Mouse (Mus musculus): ENCODE results near the gene Pon2.
"Not testable (repeated sequence)": the region's sequence is repeated elsewhere in the genome, so short reads cannot be mapped to it uniquely, and the experiment has no call there.

Gene Pon2

DNA sequence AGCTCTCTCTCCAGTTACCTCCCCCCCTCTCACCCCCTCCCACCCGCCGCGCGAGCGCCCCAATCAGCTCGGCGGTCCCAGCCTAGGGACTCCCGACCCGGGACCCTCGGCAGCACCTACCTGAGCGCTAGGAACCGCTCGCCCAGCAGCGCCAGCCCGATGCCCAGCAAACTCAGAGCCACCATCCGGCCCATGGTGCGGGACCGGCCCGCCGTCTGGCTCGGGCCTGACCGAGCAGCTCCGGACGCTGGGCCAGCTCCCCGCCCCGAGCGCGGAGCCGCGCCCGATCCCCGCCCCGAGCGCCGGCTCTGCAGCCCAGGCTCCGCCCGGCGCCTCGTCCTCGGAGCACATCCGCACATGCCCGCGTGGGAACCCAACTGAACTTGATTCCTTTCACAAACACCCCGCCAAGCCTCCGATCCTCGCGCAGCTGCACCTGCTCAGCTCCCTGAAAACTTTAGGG is at the start of gene Pon2:
TSS of gene Pon2 (minus strand) at position 364 of the 463 bp plus-strand sequence.
- DNase-seq (ENCODE audit: low read depth) = peak; percentile 58

DNA sequence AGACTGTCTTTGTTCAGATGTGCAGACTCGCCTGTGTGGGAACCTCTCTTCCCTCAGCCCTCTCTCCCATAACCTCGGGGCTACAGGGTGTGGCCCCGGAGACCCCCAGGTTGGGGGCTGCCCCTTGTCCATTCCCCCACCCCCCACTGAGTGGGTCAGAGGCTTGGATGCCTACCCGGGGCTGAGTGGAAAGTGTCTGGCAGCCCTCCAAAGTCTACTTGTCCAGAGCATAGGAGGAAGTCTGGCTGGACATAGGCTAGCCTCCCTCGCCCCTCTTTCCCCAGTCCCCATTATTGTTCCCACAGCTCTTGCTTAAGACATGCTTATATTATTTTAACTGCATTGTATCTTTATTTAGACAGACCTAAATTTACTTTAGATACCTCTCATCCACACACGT is 46.0 kb upstream of the Pon2 start:
- no peak for DNase-seq (ENCODE audit: low read depth)

GRCm38 (mm10) chr6:5339283-5339682 is 41.0 kb upstream of the Pon2 start:
- not testable (repeated sequence) for DNase-seq (ENCODE audit: low read depth)

DNA sequence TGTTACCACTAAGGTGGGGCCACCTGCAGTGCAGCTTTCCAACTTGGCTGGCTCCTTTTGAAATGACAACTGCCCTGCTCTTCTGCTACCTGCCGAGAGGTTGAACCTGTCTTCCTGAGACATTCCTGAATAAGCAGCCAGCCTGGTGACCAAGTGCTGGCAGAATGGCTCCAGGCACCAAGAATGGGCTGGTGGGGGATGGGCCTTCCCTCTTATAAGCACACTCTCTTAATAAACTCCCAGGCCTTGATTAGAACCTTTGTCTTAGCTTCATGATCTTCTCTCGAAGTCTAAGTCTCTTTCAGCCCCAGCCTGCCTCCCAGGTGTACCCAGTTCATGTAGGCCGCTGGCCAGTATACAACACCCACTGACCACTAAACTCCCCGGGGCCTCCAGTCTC is 40.5 kb upstream of the Pon2 start:
- not testable (repeated sequence) for DNase-seq (ENCODE audit: low read depth)

- DNase-seq (ENCODE audit: low read depth) = not testable (repeated sequence)
Observed at GRCm38 (mm10) chr6:5336016-5336415, 37.8 kb upstream of the Pon2 start.

- DNase-seq (ENCODE audit: low read depth) = no peak
Observed at GRCm38 (mm10) chr6:5334021-5334420, 35.8 kb upstream of the Pon2 start.

DNA sequence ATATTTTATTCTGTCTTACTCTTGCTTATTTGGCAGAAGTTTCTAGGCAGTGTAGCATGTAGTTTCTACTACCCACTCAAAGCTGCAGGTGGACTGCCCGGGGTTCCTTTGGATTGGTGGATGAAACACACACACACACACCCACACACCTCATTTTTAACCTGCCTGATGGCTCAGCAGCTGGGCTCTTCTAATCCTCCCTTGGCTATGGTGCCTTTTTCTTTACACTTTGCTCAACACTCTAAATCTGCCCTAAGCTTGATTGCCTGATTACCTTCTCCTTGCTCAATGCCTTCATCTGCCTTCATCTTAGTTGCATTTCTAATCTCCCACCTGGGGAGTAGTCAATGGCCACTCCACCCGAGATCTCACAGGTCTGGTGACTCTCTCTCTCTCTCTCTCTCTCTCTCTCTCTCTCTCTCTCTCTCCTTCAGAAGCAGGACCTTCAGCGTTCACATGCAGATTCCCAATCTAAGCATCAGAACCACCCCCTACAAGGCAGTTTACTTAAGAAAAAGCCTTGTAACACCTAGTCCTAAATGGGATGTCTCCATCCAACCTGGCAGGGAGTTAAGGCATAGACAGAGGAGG is 34.4 kb upstream of the Pon2 start:
- DNase-seq (ENCODE audit: low read depth) = no peak

DNA sequence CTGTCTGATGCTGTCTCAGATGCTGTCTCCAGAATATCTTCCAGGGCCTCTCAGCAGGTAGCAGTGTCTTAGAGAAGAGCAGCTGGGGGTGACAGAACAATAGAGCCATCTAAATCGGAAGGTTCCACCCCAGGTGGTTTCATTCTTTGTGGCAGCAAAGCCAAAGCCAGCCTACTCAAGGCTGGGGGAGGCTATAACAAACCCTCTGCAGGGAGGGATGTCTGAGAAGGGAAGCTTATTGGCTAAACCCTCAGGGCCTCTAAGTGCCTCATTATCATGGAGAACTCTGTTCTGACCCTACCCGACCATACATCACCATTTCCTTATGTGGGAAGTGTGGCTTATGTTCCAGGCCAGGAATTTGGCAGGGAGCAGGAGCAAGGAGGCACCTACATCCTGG is 26.9 kb upstream of the Pon2 start:
- DNase-seq (ENCODE audit: low read depth) = no peak

DNA sequence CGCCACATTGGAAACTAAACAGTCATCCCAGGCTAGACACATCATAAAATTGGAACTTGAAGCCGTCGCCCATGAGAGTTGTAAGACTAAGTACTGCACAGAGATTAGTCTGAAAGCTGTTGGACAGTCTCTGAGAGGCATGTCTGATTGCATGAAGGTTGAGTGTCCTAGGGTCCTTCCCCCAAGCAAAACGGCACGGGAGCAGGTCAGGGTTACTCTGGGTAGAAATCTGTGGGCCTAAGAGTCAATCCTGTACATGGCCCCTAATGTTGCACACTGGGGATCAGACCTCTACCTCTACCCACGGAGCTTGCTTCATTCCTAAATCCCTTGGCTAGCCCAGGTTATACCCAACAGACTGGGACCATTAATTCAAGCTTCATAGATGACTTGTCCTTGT is 25.8 kb upstream of the Pon2 start:
- DNase-seq (ENCODE audit: low read depth) = not testable (repeated sequence)

DNA sequence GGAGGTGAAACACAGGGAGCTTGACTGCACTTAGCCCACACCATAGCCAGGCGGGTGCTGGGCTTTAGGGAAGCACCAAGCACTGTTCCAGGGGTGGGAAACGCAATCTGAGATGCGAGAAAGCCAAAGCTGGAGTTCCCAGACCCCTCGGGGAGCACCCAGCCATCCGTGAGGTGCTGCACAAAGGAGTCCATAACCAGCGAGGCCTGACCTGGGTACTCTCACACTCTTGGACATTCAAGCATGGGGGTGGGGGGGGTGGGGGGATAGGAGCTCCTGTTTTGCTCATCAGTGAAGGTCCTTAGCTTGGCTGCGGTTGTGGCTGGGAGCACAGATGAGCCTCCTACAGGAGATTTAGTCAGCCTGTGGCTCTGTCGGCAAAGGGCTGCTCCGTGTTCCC is 18.4 kb upstream of the Pon2 start:
- no peak for DNase-seq (ENCODE audit: low read depth)

- no peak for DNase-seq (ENCODE audit: low read depth)
Observed at GRCm38 (mm10) chr6:5315053-5315759, 17.0 kb upstream of the Pon2 start.

DNA sequence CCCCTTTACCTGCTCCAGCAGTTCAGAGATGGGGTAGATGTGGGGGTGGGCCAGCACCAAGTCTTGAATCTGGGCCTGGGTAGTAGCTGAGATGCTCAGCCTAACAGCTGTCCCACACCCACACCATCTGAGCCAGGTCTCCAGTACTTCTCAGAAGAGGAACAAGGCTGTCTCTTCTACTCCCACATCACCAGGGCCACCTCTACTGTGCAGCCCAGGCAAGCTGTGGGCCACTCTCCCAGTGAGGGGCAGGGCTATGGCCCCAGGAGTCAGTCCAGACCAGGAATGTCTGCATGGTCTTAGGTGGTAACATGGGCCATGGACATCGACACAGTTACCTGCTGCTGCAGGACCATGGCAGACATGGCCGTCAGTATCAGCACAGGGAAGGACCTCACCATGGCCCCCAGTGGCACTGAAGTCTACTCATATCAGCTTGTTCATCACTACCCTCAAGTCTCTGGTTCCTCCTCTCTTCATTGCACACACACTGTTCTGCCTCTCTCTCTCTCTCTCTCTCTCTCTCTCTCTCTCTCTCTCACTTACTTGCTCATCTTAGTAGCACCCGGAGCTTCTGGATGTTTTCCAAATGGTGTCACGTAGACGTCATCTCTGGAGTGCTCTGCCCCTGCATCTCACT is 15.8 kb upstream of the Pon2 start:
- no peak for DNase-seq (ENCODE audit: low read depth)

GRCm38 (mm10) chr6:5310491-5310890 is 12.2 kb upstream of the Pon2 start:
- no peak for DNase-seq (ENCODE audit: low read depth)

- peak; percentile 11 for DNase-seq (ENCODE audit: low read depth)
Observed at GRCm38 (mm10) chr6:5309595-5310197, 11.4 kb upstream of the Pon2 start.

DNA sequence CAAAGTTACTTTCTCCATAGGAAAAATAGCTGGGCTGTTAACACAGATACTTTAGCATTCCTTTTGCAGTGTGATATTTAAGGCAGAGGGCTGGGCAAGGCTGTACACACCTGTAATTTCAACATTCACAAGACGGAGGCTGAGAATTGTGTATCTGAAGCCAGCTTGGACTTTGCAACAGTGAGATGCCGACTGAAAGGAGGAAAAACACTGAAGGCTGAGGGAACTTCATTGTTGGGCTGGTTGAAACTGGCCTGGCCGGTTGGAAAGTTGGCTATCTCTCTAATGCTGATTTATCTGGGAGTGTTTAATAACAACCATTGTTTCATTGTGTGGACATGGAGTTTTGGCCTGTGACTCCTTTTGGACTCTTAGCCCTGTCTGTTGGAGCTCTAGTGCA is 7.7 kb upstream of the Pon2 start:
- no peak for DNase-seq (ENCODE audit: low read depth)

GRCm38 (mm10) chr6:5304956-5305355 is 6.7 kb upstream of the Pon2 start:
- DNase-seq (ENCODE audit: low read depth) = no peak

GRCm38 (mm10) chr6:5300629-5301028 is 2.4 kb upstream of the Pon2 start:
- no peak for DNase-seq (ENCODE audit: low read depth)

- no peak for DNase-seq (ENCODE audit: low read depth)
Observed at GRCm38 (mm10) chr6:5299561-5299960, 1.3 kb upstream of the Pon2 start.

DNA sequence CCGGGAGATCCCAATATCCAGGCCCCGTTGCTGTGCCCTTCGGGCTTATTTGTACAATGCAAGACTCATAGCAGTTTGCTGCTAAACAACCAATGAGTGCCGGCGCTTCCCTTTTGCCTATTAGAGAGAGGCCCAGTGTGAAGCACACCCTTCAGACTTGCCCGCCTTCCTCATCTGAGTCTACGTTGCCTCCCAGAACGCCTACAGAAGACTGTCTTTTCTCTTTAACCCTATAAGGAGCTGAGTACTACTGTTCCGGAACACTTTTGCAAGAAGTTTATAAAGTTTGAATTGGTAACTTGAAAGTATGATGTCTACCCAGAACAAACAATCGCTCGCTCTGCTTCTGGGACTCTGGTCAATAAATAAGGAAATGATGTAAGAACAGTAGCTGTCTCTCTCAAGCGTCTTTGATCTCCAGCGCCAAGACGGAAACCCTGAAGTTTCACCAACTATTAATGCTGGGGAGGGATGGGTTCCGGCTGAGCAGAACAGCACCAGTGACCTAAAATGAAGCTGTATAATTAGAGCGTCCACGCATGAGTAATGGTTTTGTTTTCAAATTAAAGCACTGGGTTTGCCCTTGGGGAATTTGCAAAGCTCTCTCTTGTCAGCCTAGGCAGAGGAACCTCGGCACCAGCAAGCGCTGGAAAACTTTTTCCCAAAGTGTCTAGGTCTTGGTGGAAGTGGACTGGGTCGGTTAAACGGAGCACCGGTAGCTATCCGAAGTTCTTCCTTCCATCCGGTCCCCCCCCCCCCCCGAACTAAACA is 749 bp downstream of the Pon2 start:
- DNase-seq (ENCODE audit: low read depth) = peak; percentile 60

DNA sequence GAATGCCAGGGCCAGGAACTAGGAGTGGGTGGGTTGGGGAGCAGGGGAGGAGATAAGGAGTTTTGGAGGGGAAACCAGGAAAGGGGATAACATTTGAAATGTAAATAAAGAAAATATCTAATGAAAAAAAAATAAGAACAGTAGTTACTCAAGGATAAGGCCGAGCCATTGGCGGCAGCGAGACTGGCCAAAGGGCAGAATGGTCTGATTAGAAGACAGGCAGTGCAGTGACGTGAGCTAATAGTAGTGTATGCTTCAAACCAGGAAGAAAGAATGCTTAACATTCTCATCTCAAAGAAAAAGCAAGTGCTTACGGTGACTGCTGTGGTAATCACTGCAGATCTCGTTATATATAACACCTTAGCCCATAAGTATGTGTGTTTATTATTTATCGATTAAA is 2.2 kb downstream of the Pon2 start:
- DNase-seq (ENCODE audit: low read depth) = no peak

- DNase-seq (ENCODE audit: low read depth) = no peak
Observed at GRCm38 (mm10) chr6:5294659-5295449, 3.4 kb downstream of the Pon2 start.

Data from fibroblast of lung, adult 2 months (primary cell).